Mouse (Mus musculus) thymus, adult 2 months (tissue): ENCODE results near the gene Oaz3. TPM values are rescaled to one million over a fixed set of nuclear protein-coding genes. Genes with fewer than 3 reads are reported as not detected.

Experiments
- DNase-seq: peaks from one replicate; pipeline ENCODE4 v3.0.0; 2021
- H3K27ac ChIP-seq: fragments of 200-500 bp; 2 replicates; pipeline ENCODE4 v1.5.1; 2012; ENCODE audit warnings: low read length, control low read depth; ENCODE audit not compliant: control insufficient read depth, insufficient read depth
- H3K27me3 ChIP-seq: fragments of 200-500 bp; 2 replicates; pipeline ENCODE4 v1.6.1; 2012; ENCODE audit warnings: mild to moderate bottlenecking, low read length, moderate library complexity, mixed read lengths; ENCODE audit not compliant: control insufficient read depth, insufficient read depth
- H3K36me3 ChIP-seq: fragments of 200-500 bp; 2 replicates; pipeline ENCODE4 v1.6.1; 2012; ENCODE audit warnings: mild to moderate bottlenecking, low read length, moderate library complexity; ENCODE audit not compliant: control insufficient read depth, insufficient read depth
- H3K4me1 ChIP-seq: fragments of 200-500 bp; replicated peaks from 2 replicates; pipeline ENCODE4 v1.6.1; 2012; ENCODE audit warnings: low read length; ENCODE audit not compliant: control insufficient read depth, insufficient read depth
- H3K4me3 ChIP-seq: fragments of 200-500 bp; 2 replicates; pipeline ENCODE4 v1.5.1; 2012; ENCODE audit warnings: mild to moderate bottlenecking, low read length, control low read depth, moderate library complexity; ENCODE audit not compliant: control insufficient read depth, insufficient read depth
- CTCF ChIP-seq: fragments of 200-500 bp; IDR thresholded peaks from 2 replicates; pipeline ENCODE4 v1.5.1; 2012; ENCODE audit warnings: mild to moderate bottlenecking, control low read depth, low read length, moderate library complexity, borderline replicate concordance; ENCODE audit not compliant: control insufficient read depth, poor library complexity, insufficient read depth; ENCODE audit errors: extremely low read depth
- POLR2A ChIP-seq: fragments of 200-500 bp; IDR thresholded peaks from 2 replicates; pipeline ENCODE4 v1.6.1; 2012; ENCODE audit warnings: mild to moderate bottlenecking, low read length, control low read depth, moderate library complexity; ENCODE audit not compliant: control insufficient read depth, poor library complexity, insufficient read depth; ENCODE audit errors: extremely low read depth
- WGBS: fragments of 180-500 bp; shearing (Covaris S2); methylation state at CpG from one replicate; pipeline ENCODE4 v1.1.7; 2018; 5-methylcytosine and 5-hydroxymethylcytosine counted together
- polyA plus RNA-seq: library from polyadenylated mRNA; depleted of rRNA; stranded (reverse); fragments of >200 nt; gene quantifications from 2 replicates; pipeline ENCODE4 v1.2.3, GENCODE M21; 2012

Oaz3 gene
- polyA plus RNA-seq, 1 experiment: 0.71 TPM

- Histone ChIP-seq H3K36me3 (peaks cover 84% of the 10 kb centered on the region), H3K27me3 (no peaks in the 10 kb centered on the region), H3K4me1 (peaks cover 34% of the 10 kb centered on the region), H3K27ac (no peak overlapping the region), H3K4me3 (no peak overlapping the region)
- TF ChIP-seq CTCF (no peak), POLR2A (no peak)
- 90% methylated on average over 4 of the region's 4 CpGs for WGBS
- peak; percentile 0 for DNase-seq
These were observed 50.7 kb downstream of the Oaz3 start for GRCm38 (mm10) chr3:94393049-94393448.

- no peak for DNase-seq
- 95% methylated on average over 2 of the region's 2 CpGs for WGBS
- Histone ChIP-seq H3K4me1 (peaks cover 37% of the 10 kb centered on the region), H3K36me3 (peaks cover 81% of the 10 kb centered on the region), H3K27ac (no peak overlapping the region), H3K27me3 (no peaks in the 10 kb centered on the region), H3K4me3 (no peak overlapping the region)
- no peak for TF ChIP-seq POLR2A
- TF ChIP-seq CTCF: no peak
These were observed 51.6 kb downstream of the Oaz3 start for GRCm38 (mm10) chr3:94392128-94392527.

- H3K4me3 ChIP-seq: no peak overlapping the region
- 96% methylated on average over 5 of the region's 5 CpGs for WGBS
- no peak for DNase-seq
- peaks cover 42% of the 10 kb centered on the region for H3K4me1 ChIP-seq
- peaks cover 71% of the 10 kb centered on the region for H3K36me3 ChIP-seq
- H3K27ac ChIP-seq: no peak overlapping the region
- no peaks in the 10 kb centered on the region for H3K27me3 ChIP-seq
- TF ChIP-seq POLR2A (no peak), CTCF (no peak)
These were observed 52.7 kb downstream of the Oaz3 start for GRCm38 (mm10) chr3:94391001-94391400.

GRCm38 (mm10) chr3:94389420-94389819, 54.3 kb downstream of the Oaz3 start:
- H3K27ac ChIP-seq: peak overlapping the region; percentile 96
- peaks cover 69% of the 10 kb centered on the region for H3K36me3 ChIP-seq
- WGBS: 88% methylated on average over 16 of the region's 16 CpGs
- no peaks in the 10 kb centered on the region for H3K27me3 ChIP-seq
- H3K4me1 ChIP-seq: peaks cover 54% of the 10 kb centered on the region
- no peak for TF ChIP-seq POLR2A
- TF ChIP-seq CTCF: no peak
- peak overlapping the region; percentile 10; the same call in 1 of the 2 replicates for H3K4me3 ChIP-seq
- DNase-seq: no peak

- peak; percentile 90 for DNase-seq
- WGBS: 5% methylated on average over 5 of the region's 5 CpGs
- peak; percentile 71; the same call in 1 of the 2 replicates for TF ChIP-seq POLR2A
- TF ChIP-seq CTCF: no peak
- no peaks in the 10 kb centered on the region for H3K27me3 ChIP-seq
- H3K36me3 ChIP-seq: peaks cover 58% of the 10 kb centered on the region
- peak overlapping the region; percentile 98 for H3K27ac ChIP-seq
- H3K4me1 ChIP-seq: peaks cover 68% of the 10 kb centered on the region
- peak overlapping the region; percentile 42 for H3K4me3 ChIP-seq
These were observed 55.7 kb downstream of the Oaz3 start for GRCm38 (mm10) chr3:94388047-94388446.

GRCm38 (mm10) chr3:94387391-94387790, 56.3 kb downstream of the Oaz3 start:
- DNase-seq: no peak
- TF ChIP-seq POLR2A (no peak), CTCF (no peak)
- Histone ChIP-seq H3K4me3 (peak overlapping the region; percentile 4; the same call in 1 of the 2 replicates), H3K36me3 (peaks cover 51% of the 10 kb centered on the region), H3K27ac (peak overlapping the region; percentile 98), H3K4me1 (peaks cover 68% of the 10 kb centered on the region), H3K27me3 (no peaks in the 10 kb centered on the region)
- WGBS: 86% methylated on average over 10 of the region's 10 CpGs

- Histone ChIP-seq H3K27me3 (no peaks in the 10 kb centered on the region), H3K36me3 (peaks cover 44% of the 10 kb centered on the region), H3K4me1 (peaks cover 74% of the 10 kb centered on the region), H3K4me3 (no peak overlapping the region), H3K27ac (peak overlapping the region; percentile 98)
- DNase-seq: peak; percentile 78
- TF ChIP-seq POLR2A: no peak
- no peak for TF ChIP-seq CTCF
- WGBS: 4% methylated on average over 4 of the region's 4 CpGs
These were observed 57.0 kb downstream of the Oaz3 start for GRCm38 (mm10) chr3:94386671-94387070.
